Mouse (Mus musculus) Patski (cell line): ENCODE results near the gene B3gat3. TPM values are rescaled to one million over a fixed set of nuclear protein-coding genes. Genes with fewer than 3 reads are reported as not detected.
"Not testable (repeated sequence)": the region's sequence is repeated elsewhere in the genome, so short reads cannot be mapped to it uniquely, and the experiment has no call there.

Source experiments
- ATAC-seq: fragments of 100-300 bp; one replicate; pipeline ENCODE4 v1.8.0; 2021
- CTCF ChIA-PET: fragments of 350-600 bp; sonication (Branson Sonifier 250); formaldehyde crosslinking; loops from one replicate; lab custom pipeline; 2022; ENCODE audit warnings: inconsistent platforms; lab: Charles Lee
- POLR2A ChIA-PET: fragments of 350-600 bp; sonication (Branson Sonifier 250); formaldehyde crosslinking; loops from one replicate; lab custom pipeline; 2022; ENCODE audit warnings: antibody characterized with exemption, inconsistent platforms; lab: Charles Lee
- DNase-seq: peaks from one replicate; pipeline ENCODE4 v3.0.0-alpha.2; 2011; ENCODE audit warnings: low read depth, low spot score
- H3K27me3 ChIP-seq: fragments of 371-371 bp; one replicate; pipeline ENCODE4 v1.5.1; 2021
- CTCF ChIP-seq: fragments of 100-300 bp; IDR thresholded peaks from one replicate; pipeline ENCODE4 v1.5.1; 2021
- in situ Hi-C: fragments of 300-500 bp; cut with MboI; formaldehyde crosslinking; loops from 3 replicates; pipeline ENCODE4 v1.11.1; 2018; ENCODE audit warnings: low pct_unique_long_range_greater_than_20kb, mixed read lengths
- polyA plus RNA-seq: library from polyadenylated mRNA; unstranded; gene quantifications from one replicate; pipeline ENCODE4 v1.2.3, GENCODE M21; 2021

Gene B3gat3
- polyA plus RNA-seq, 1 experiment from 2014 or later: 53.3 TPM

DNA sequence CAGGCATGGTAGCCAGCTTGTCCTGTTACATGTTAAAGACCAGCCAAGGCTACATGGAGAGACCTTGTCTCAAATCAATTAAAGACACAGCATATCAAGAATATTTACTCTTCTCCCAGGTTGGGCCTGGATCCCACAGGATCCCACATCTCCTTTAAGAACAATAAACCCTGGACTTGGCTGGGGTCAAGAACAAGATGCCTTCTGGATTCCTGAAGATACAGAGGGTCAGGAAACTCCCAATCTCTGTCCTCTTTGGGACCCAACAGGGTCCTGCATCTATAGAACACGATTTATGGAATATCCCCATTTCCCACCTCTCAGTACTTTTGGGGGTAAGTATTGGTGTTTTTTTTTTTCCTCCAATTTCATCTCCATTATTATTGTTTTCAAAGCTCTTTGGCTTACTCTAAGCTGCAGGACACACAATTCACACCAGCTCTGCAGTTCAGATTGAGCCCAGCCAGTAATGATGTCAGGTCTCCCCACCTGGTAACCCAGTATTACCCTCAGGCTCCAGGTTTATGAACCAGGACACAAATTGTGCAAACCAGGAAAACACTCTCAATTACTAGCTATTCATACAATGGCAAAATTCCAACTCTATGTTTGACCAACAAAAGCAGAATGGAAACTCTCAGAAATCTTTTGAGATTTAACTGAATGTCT is 33.1 kb upstream of the B3gat3 start:
- TF ChIP-seq CTCF: no peak
- in situ Hi-C loops: no loop called here
- ATAC-seq: no peak
- ChIA-PET POLR2A (no interaction called here), CTCF (interaction anchor here (1.2 to 1.9 kb wide), 5 partner anchors 12 to 54 kb away, joined by 3 to 5 read pairs (median 3); partner anchors contain the start of gene Mta2)
- no peak for DNase-seq
- H3K27me3 ChIP-seq: no peaks in the 10 kb centered on the region

DNA sequence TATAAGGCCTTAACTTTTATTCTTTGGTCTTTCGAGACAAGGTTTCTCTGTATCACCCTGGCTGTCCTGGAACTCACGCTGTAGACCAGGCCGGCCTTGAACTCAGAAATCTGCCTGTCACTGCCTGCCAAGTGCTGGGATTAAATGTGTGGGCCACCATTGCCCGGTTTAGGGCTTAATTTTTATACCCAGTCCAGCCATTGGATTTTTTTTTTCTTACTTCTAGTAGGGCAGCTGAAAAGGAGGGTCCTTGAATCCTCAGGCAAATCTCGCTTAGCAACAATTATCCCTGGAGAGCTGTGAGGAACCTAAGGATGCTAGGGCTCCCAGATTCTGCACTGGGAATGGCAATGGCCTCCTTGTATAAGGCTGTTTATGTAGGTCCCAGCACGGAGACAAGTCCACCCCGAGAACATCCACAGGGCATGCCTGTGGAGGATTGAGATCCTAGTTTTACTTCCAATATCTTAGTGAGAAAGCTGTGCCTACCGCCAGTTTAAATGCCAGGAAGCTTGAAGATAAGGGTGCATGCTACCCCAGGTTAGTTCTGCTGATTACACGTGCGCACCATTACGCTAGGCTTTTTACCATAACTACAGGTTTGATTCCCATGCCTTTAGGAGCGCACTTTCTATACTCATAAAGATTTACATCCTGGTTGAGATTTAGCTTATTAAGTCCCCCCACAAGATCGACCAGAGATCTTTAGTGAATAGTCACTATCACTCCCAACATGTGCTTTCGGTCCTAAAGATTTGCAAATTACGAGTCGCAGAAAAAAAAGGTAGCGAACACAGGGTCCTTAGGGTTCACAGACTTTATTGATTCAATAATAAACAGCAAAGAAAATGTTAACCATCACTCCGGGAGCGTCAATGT is 32.4 kb upstream of the B3gat3 start:
- POLR2A ChIA-PET: interaction anchor here (0.6 to 2.0 kb wide), 5 partner anchors 8 to 222 kb away, joined by 3 to 5 read pairs (median 3); partner anchors contain the start of gene Ubxn1
- no peak for TF ChIP-seq CTCF
- ATAC-seq (no peak), DNase-seq (no peak)
- in situ Hi-C loops: no loop called here
- CTCF ChIA-PET: interaction anchor here (1.2 to 1.9 kb wide), 6 partner anchors 8 to 54 kb away, joined by 3 to 5 read pairs (median 3); partner anchors contain the start of gene Mta2
- H3K27me3 ChIP-seq: no peaks in the 10 kb centered on the region

DNA sequence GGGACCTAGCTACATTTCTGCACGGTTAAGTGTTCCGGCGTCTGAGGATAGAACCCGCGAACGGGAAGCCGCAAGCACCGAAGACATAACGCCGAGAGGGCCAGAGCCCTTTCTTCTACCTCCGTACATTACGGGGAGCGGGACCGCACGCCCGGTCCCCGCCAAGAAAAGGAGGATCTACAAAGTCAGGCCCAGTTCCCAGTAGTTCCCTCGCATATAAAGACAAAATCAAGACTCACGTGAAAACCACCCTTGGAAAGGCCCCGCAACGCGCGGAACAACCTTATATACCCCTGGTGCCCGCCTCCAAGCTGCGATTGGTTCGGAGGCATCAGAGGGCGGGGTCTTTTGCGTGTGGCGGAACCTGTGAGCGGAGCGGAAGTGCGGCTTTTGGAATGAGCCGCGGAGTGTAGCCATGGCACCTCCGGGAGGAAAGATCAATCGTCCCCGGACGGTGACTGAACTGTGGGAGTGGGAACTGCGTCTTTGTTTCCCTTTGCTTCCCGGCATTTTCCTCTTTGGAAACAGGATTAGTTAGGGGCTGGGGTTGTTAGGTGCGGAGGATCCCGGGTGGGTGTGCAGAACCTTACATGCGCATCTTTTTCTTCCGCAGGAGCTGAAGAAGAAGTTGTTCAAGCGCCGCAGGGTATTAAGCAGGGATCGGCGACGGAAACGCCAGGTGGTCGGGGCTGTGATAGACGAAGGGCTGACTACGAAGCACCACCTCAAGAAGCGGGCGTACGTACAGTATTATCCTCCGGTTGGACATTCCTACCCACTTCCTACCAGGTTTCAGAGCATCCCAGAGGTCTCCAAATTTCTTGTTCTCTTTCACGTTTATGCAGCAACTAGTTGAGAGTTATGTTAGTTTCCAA is 31.4 kb upstream of the B3gat3 start, which contains the start of the genes 1810009A15Rik and Gm49416:
1810009A15Rik (plus strand) TSS at position 343 of the 875 bp plus-strand sequence.
Gm49416 (plus strand) TSS at position 416 of the 875 bp plus-strand sequence.
- ATAC-seq (peak; percentile 94), DNase-seq (peak; percentile 76)
- H3K27me3 ChIP-seq: no peaks in the 10 kb centered on the region
- TF ChIP-seq CTCF: no peak
- ChIA-PET CTCF (interaction anchor here (1.4 to 1.9 kb wide), 4 partner anchors 9 to 53 kb away, joined by 3 to 4 read pairs (median 3); partner anchors contain the start of gene Mta2), POLR2A (interaction anchor here (0.7 to 2.0 kb wide), 6 partner anchors 9 to 221 kb away, joined by 3 to 5 read pairs (median 4); partner anchors contain the start of gene Ubxn1)
- in situ Hi-C loops: no loop called here

DNA sequence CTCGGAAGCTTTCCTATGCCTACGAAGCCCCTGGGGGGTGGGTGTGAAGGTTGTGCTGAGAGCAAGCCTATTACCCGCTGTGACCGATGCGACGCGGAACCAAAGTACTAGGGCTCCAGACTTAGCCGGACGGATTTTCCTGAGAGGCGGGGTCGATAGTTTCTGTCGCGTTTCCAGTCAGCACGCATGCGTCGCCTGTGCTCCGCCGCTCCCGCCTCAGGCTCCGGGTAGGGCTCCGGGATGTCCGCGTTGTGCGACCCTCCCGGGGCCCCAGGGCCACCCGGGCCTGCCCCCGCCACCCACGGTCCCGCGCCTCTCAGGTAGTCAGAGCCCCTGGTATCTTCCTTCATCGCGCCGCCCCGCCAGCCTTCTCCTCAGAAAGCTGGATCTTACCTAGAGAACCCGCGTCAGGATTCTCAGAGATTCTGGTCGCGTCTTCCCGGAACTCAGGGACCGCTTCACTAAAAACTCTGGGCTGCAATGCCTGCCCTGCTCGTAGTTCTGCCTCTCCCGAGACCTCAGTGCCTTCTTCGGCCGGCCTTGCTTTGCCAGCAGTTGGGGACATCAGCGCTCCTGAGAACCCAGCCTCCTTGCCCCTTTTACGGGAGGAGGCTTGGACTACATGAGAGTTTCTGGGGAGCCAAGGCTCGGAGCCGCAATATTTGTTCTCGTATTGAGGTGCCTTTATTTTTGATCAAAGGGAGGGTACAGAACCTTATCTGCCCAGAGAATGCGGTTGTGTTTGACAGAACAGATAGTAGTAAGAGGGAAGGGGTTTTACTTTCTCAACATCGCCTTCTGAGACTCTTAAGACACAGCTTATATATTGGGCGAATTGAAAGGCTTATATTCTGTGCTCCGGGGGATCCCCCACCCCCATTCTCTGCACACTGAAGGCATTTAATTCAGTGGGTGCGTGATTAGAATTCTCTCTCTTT is 27.1 kb upstream of the B3gat3 start, which contains the start of gene Ints5:
Ints5 (plus strand) TSS at position 177 of the 938 bp plus-strand sequence.
- DNase-seq (peak; percentile 49), ATAC-seq (peak; percentile 9)
- in situ Hi-C loops: no loop called here
- ChIA-PET CTCF (interaction anchor here (1.0 to 1.1 kb wide), 3 partner anchors 12 to 48 kb away, joined by 3 to 4 read pairs (median 3); no protein-coding TSS in a partner anchor), POLR2A (interaction anchor here (0.6 to 2.0 kb wide), 4 partner anchors 8 to 52 kb away, joined by 3 to 6 read pairs (median 4); partner anchors contain the start of gene Uqcc3)
- no peak for TF ChIP-seq CTCF
- no peaks in the 10 kb centered on the region for H3K27me3 ChIP-seq

DNA sequence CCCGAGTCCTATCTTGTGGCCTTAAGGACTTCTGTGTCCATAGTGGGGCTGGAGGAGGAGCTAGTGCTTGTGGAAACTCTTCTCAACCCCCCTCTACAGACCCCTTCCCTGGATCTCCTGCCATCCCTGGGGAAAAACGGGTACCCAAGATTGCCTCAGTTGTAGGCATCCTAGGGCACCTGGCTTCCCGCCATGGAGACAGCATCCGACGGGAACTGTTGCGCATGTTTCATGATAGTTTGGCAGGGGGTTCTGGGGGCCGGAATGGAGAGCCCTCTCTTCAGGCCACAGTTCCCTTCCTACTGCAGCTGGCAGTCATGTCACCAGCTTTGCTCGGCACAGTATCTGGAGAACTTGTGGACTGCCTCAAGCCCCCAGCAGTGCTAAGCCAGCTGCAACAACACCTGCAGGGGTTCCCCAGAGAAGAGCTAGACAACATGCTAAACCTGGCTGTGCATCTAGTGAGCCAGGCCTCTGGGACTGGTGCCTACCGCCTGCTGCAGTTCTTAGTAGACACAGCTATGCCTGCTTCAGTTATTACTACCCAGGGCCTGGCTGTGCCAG is 24.7 kb upstream of the B3gat3 start:
- no peak for DNase-seq
- POLR2A ChIA-PET: interaction anchor here (0.5 kb wide), 1 partner anchor 124 kb away, joined by 3 read pairs; no protein-coding TSS in a partner anchor
- in situ Hi-C loops: no loop called here
- CTCF ChIA-PET: no interaction called here
- no peak for TF ChIP-seq CTCF
- H3K27me3 ChIP-seq: no peaks in the 10 kb centered on the region
- no peak for ATAC-seq

DNA sequence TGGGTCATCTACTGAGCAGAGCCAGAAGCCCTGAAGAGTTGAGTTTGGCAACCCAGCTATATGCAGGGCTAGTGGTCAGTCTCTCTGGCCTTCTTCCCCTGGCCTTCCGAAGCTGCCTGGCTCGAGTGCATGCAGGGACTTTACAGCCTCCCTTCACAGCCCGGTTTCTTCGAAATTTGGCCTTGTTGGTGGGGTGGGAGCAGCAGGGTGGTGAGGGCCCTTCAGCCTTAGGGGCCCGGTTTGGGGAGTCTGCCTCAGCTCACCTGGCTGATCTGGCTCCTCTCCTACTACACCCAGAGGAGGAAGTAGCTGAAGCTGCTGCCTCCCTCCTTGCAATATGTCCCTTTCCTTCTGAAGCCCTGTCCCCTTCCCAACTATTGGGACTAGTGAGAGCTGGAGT is 23.9 kb upstream of the B3gat3 start:
- H3K27me3 ChIP-seq, in situ Hi-C loops, DNase-seq, CTCF ChIA-PET, ATAC-seq: not testable (repeated sequence)
- POLR2A ChIA-PET: interaction anchor here (0.5 kb wide), 1 partner anchor 125 kb away, joined by 3 read pairs; no protein-coding TSS in a partner anchor

- in situ Hi-C loops, H3K27me3 ChIP-seq, DNase-seq, CTCF ChIA-PET: not testable (repeated sequence)
- POLR2A ChIA-PET: interaction anchor here (0.6 to 1.0 kb wide), 2 partner anchors 12 to 71 kb away, joined by 3 read pairs; no protein-coding TSS in a partner anchor
- ATAC-seq: peak; percentile 2
Measured at GRCm38 (mm10) chr19:8897211-8897864, 22.8 kb upstream of the B3gat3 start.
